Comparison of ENCODE assay signal across 30 mouse cellular contexts in genomic region chr3:152516569-152516968, GRCm38 (mm10).
DNase-seq lines count a peak whose midpoint lies in the region; ATAC-seq lines count a peak whose summit lies in the region.
"Had no signal": no experiment of that assay in that cellular context is flagged by ENCODE, and none has a peak within 500 bp of the region (broad histone marks: within the 10 kb centered on the region; RNA-seq: fewer than 3 reads in every experiment).

No protein-coding gene starts in this region.

- H3K27me3 ChIP-seq in forebrain, embryonic 10.5 days (ENCODE audit: poor library complexity, severe bottlenecking) = no peaks in the 10 kb centered on the region
- no peaks in the 10 kb centered on the region for H3K27me3 ChIP-seq in forebrain, embryonic 11.5 days (ENCODE audit: control insufficient read depth, insufficient read depth, low read length)
- no peaks in the 10 kb centered on the region for H3K27me3 ChIP-seq in neural tube, embryonic 15.5 days (replicated peaks)
- H3K27me3 ChIP-seq in midbrain, embryonic 15.5 days (replicated peaks) = no peaks in the 10 kb centered on the region
- H3K27me3 ChIP-seq: CH12.LX; embryonic facial prominence, embryonic 12.5 days; hindbrain, embryonic 15.5 days; kidney, embryonic 15.5 days; limb, embryonic 13.5 days; lung, embryonic 15.5 days had no signal

- ATAC-seq in forebrain, embryonic 11.5 days (replicated peaks; ENCODE audit: low FRiP score) = no peak
- ATAC-seq in neural tube, embryonic 15.5 days (ENCODE audit: low FRiP score) = no peak
- 0 out of 2 replicates have a peak, but pooled peaks have one; percentile 24 for ATAC-seq in midbrain, embryonic 15.5 days (replicated peaks)
- ATAC-seq: activated CD4-positive, CD25-positive, alpha-beta regulatory T cell, adult 4 months; inflammation-experienced regulatory T-cells, adult 6 months had no signal

- H3K4me2 ChIP-seq in forebrain, embryonic 11.5 days (ENCODE audit: low read depth, low read length, severe bottlenecking) = no peak overlapping the region
- no peak overlapping the region for H3K4me2 ChIP-seq in neural tube, embryonic 15.5 days
- no peak overlapping the region for H3K4me2 ChIP-seq in midbrain, embryonic 15.5 days
- H3K4me2 ChIP-seq: embryonic facial prominence, embryonic 12.5 days; heart, embryonic 12.5 days; hindbrain, embryonic 15.5 days; kidney, embryonic 15.5 days; limb, embryonic 13.5 days; liver, embryonic 11.5 days; lung, embryonic 15.5 days had no signal

- H3K4me3 ChIP-seq in forebrain, embryonic 10.5 days = no peak overlapping the region
- no peak overlapping the region for H3K4me3 ChIP-seq in forebrain, embryonic 11.5 days (ENCODE audit: low read depth, low read length)
- H3K4me3 ChIP-seq in neural tube, embryonic 15.5 days (replicated peaks) = no peak overlapping the region
- no peak overlapping the region for H3K4me3 ChIP-seq in midbrain, embryonic 15.5 days
- H3K4me3 ChIP-seq: embryonic facial prominence, embryonic 12.5 days; heart, embryonic 12.5 days; hindbrain, embryonic 15.5 days; kidney, embryonic 15.5 days; limb, embryonic 13.5 days; lung, embryonic 15.5 days had no signal

- H3K36me3 ChIP-seq in forebrain, embryonic 10.5 days (replicated peaks) = no peaks in the 10 kb centered on the region
- H3K36me3 ChIP-seq in forebrain, embryonic 11.5 days (ENCODE audit: control insufficient read depth, insufficient read depth, low read length) = no peaks in the 10 kb centered on the region
- no peaks in the 10 kb centered on the region for H3K36me3 ChIP-seq in neural tube, embryonic 15.5 days
- H3K36me3 ChIP-seq in midbrain, embryonic 15.5 days (replicated peaks) = no peaks in the 10 kb centered on the region
- H3K36me3 ChIP-seq: embryonic facial prominence, embryonic 12.5 days; heart, embryonic 12.5 days; hindbrain, embryonic 15.5 days; kidney, embryonic 15.5 days; limb, embryonic 13.5 days; lung, embryonic 15.5 days had no signal

- no peak overlapping the region for H3K9ac ChIP-seq in forebrain, embryonic 11.5 days (ENCODE audit: low read length)
- H3K9ac ChIP-seq in neural tube, embryonic 15.5 days (replicated peaks) = no peak overlapping the region
- no peak overlapping the region for H3K9ac ChIP-seq in midbrain, embryonic 15.5 days
- H3K9ac ChIP-seq: embryonic facial prominence, embryonic 12.5 days; heart, embryonic 12.5 days; hindbrain, embryonic 15.5 days; kidney, embryonic 15.5 days; limb, embryonic 13.5 days; lung, embryonic 15.5 days had no signal

- H3K9me3 ChIP-seq in forebrain, embryonic 10.5 days = no peaks in the 10 kb centered on the region
- H3K9me3 ChIP-seq in forebrain, embryonic 11.5 days (ENCODE audit: control insufficient read depth, low read length) = no peaks in the 10 kb centered on the region
- H3K9me3 ChIP-seq in neural tube, embryonic 15.5 days (replicated peaks) = no peaks in the 10 kb centered on the region
- no peaks in the 10 kb centered on the region for H3K9me3 ChIP-seq in midbrain, embryonic 15.5 days
- H3K9me3 ChIP-seq: embryonic facial prominence, embryonic 12.5 days; heart, embryonic 12.5 days; hindbrain, embryonic 15.5 days; kidney, embryonic 15.5 days; limb, embryonic 13.5 days; lung, embryonic 15.5 days had no signal

- 84% methylated on average over 3 of the region's 3 CpGs for WGBS in forebrain, embryonic 10.5 days
- 70% methylated on average over 3 of the region's 3 CpGs for WGBS in forebrain, embryonic 11.5 days
- WGBS in neural tube, embryonic 15.5 days = 66% methylated on average over 3 of the region's 3 CpGs
- 57% methylated on average over 3 of the region's 3 CpGs for WGBS in midbrain, embryonic 15.5 days

- H3K4me1 ChIP-seq in forebrain, embryonic 10.5 days = peaks cover 34% of the 10 kb centered on the region
- peaks cover 3% of the 10 kb centered on the region; the same call in 1 of the 2 replicates for H3K4me1 ChIP-seq in forebrain, embryonic 11.5 days (replicated peaks; ENCODE audit: control insufficient read depth, insufficient read depth, low read length)
- H3K4me1 ChIP-seq in neural tube, embryonic 15.5 days = peaks cover 13% of the 10 kb centered on the region
- peaks cover 14% of the 10 kb centered on the region for H3K4me1 ChIP-seq in midbrain, embryonic 15.5 days
- H3K4me1 ChIP-seq: lung, embryonic 15.5 days had no signal

- no peak for DNase-seq in forebrain, embryonic 10.5 days (ENCODE audit: extremely low spot score, low spot score)
- no peak for DNase-seq in forebrain, embryonic 11.5 days (ENCODE audit: low spot score)
- no peak for DNase-seq in neural tube, embryonic 10.5 days (ENCODE audit: extremely low spot score, low spot score)
- DNase-seq in adrenal gland, postnatal 14 days = no peak
- DNase-seq in heart, adult 8-10 months (ENCODE audit: low spot score) = no peak
- no peak for DNase-seq in cerebellum, adult 11 months
- DNase-seq: adrenal gland, adult 2 months; cerebellum, adult 11-12 months; cerebellum, adult 9-11 months; gastrocnemius, postnatal 36 days; heart, adult 18-20 months; heart, postnatal 4 days; kidney, adult 11 months; kidney, postnatal 25 days; right cerebral cortex, postnatal 4 days; thymus, adult 2 months; thymus, postnatal 36 days had no signal

- peak overlapping the region; percentile 63; the same call in 1 of the 2 replicates for H3K27ac ChIP-seq in forebrain, embryonic 10.5 days
- no peak overlapping the region for H3K27ac ChIP-seq in forebrain, embryonic 11.5 days (ENCODE audit: low read depth, low read length)
- H3K27ac ChIP-seq in neural tube, embryonic 15.5 days (replicated peaks) = peak overlapping the region; percentile 41
- H3K27ac ChIP-seq in midbrain, embryonic 15.5 days = peak overlapping the region; percentile 48
- H3K27ac ChIP-seq: embryonic facial prominence, embryonic 12.5 days; hindbrain, embryonic 15.5 days; kidney, embryonic 15.5 days; limb, embryonic 13.5 days; lung, embryonic 15.5 days; stomach, postnatal 0 days had no signal
